Mouse (Mus musculus): ENCODE measurements around the gene Igfbpl1. TPM values are rescaled to one million over a fixed set of nuclear protein-coding genes. Genes with fewer than 3 reads are reported as not detected.

The Igfbpl1 gene
- polyA plus RNA-seq (2015; fragmentation: Nextera tagmentation; extraction: Ambion mirVana), result 36.3 and 59.8 TPM in 2 replicates

DNA sequence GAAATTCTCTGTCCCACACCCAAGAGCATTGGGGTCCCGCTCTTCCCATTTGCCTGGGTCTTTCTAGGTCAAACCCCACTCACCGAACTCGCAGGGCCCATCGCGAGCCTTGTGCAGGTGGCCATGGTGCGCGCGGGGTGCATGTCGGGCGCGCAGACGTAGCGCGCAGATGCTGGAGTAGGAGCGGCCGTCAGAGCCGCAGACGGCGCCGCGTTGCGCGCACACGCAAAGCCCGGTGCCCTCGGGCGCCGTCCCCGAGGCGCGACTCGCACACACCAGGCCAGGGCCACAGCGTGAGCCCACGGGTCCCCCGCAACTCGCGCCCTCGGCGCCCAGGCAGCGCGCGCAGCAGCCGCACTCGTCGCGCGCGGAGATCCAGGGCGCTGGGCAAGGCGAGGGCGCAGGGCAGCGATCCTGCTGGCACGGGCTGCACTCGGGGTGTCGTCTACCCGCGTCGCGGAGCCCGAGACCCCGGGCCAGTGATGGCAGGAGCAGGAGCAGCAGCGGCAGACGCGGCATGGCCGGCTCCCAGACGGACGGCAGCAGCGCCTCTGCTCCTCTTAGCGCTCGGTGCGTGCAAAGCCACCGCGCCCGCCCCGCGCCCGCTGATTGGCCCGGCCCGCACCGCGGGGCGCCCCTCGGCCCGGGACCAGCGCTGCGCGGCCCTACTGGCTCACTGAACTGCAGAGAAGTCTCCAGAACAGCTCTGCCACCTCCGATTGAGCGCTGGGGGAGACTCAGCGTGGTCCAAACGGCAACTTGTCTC is at the start of gene Igfbpl1:
Gene Igfbpl1, minus strand, starts transcription at position 649 of the 766 bp plus-strand sequence.
- no peaks in the 10 kb centered on the region for H3K36me3 ChIP-seq
- H3K4me2 ChIP-seq, result peak within 1 kb of the TSS; percentile 69
- peak within 1 kb of the TSS; percentile 56 for H3K4me3 ChIP-seq
- H3K27ac ChIP-seq (replicated peaks), result peak within 1 kb of the TSS; percentile 86
- peak within 1 kb of the TSS; percentile 66 for H3K9ac ChIP-seq
- H3K4me1 ChIP-seq (replicated peaks), result peaks cover 55% of the 10 kb centered on the region
- WGBS, result under 1% methylated on average over 80 of the region's 91 CpGs
- no peaks in the 10 kb centered on the region for H3K9me3 ChIP-seq
- peak; percentile 32; the same call in 1 of the 2 replicates for ATAC-seq (ENCODE audit: low FRiP score, low read depth)
- peaks cover 11% of the 10 kb centered on the region; the same call in 1 of the 2 replicates for H3K27me3 ChIP-seq

DNA sequence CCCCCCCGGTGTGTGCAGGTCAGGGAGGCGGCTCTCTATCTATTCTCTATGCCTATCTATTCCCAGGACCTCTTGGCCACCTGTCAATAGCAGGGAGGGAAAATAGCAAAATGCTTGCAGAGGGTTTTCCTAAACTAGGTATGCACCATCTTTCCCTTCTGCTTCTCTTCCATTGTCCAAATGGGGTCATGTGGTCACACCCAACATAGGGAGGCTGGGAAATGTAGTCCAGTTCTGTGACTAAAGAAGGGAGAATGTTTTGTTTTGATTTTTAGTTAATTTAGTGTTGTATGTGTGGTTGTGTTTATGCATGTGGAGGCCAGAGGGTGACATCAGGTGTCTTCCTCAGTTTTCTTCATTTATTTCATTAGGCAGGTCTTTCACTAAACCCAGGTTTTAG is 45.4 kb upstream of the Igfbpl1 start:
- Histone ChIP-seq H3K4me2 (no peak overlapping the region), H3K9me3 (no peaks in the 10 kb centered on the region), H3K4me1 (replicated peaks) (no peaks in the 10 kb centered on the region), H3K36me3 (no peaks in the 10 kb centered on the region), H3K9ac (no peak overlapping the region), H3K27ac (replicated peaks) (no peak overlapping the region), H3K4me3 (no peak overlapping the region), H3K27me3 (0 out of 2 replicates have a peak, but pooled peaks cover 3% of the 10 kb centered on the region)
- 0 out of 2 replicates have a peak, but pooled peaks have one; percentile 27 for ATAC-seq (ENCODE audit: low FRiP score, low read depth)
- WGBS, result 96% methylated on average over 2 of the region's 2 CpGs

DNA sequence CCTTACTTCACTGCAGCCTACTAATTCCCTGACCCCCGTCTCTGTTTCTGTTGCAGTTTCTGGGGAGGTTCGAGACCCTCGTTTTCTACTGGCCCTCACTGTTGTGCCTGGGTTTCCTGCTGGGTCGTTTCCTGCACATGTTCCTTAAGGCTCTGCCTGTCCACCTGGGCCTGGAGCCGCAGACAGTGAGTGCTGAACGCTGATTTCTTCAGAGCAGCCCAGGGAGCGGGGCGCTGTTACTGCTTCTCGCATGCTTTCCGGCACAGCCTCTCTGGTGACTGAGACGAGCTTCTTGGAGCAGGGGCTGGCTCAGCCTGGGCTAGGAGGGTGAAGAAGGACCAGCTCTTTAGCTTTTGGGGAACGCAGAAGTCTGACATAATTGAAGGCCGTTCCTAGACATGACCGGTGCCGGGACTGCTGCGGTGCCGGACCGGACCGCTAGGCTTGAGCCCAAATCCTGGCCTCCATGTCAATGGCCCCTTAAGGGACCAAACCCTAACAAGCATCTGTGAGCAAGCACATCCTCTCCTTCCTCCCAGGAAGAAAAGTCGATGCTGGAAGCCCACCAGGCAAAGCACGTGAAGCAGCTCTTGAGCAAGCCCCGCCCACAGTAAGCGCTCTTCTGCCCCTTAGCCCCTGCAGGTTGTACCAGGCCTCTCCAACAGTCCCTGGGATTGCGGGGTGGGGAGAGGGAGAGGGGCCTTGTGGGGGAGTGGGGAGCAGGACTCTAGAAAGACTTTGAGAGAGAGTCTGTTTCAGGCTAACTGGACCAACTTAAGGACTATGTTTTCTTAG is 42.5 kb upstream of the Igfbpl1 start:
- H3K9ac ChIP-seq, result no peak overlapping the region
- WGBS, result 31% methylated on average over 24 of the region's 24 CpGs

DNA sequence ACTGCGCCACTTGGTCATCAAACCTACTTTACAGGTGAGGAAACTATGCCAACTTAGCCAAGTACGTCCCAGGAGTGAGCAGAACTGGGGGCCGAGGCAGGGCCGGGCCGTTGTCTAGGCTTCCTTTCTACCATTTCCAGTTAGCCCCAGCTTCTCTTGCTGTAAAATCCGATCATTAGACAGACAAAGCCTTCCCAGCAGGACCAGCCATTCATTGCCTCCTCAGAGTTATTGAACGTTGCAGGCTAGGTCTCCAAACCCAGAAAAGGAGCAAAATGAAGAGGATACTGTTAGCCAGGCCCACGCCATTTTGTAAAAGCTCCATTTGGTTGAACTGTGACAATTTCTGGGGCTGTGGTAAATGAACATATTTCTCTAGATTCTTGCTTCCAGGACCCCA is 40.7 kb upstream of the Igfbpl1 start:
- 0 out of 2 replicates have a peak, but pooled peaks cover 3% of the 10 kb centered on the region for H3K27me3 ChIP-seq
- no peaks in the 10 kb centered on the region for H3K9me3 ChIP-seq
- no peak overlapping the region for H3K9ac ChIP-seq
- no peak overlapping the region for H3K27ac ChIP-seq (replicated peaks)
- ATAC-seq (ENCODE audit: low FRiP score, low read depth), result no peak
- no peak overlapping the region for H3K4me2 ChIP-seq
- H3K4me3 ChIP-seq, result no peak overlapping the region
- no peaks in the 10 kb centered on the region for H3K4me1 ChIP-seq (replicated peaks)
- H3K36me3 ChIP-seq, result no peaks in the 10 kb centered on the region
- 49% methylated on average over 8 of the region's 8 CpGs for WGBS

More for the DNA sequence above, 42.5 kb upstream of the Igfbpl1 start:
- no peak for ATAC-seq (ENCODE audit: low FRiP score, low read depth)
- Histone ChIP-seq H3K4me1 (replicated peaks) (no peaks in the 10 kb centered on the region), H3K27me3 (0 out of 2 replicates have a peak, but pooled peaks cover 3% of the 10 kb centered on the region), H3K4me3 (no peak overlapping the region), H3K9me3 (no peaks in the 10 kb centered on the region), H3K27ac (replicated peaks) (no peak overlapping the region), H3K36me3 (no peaks in the 10 kb centered on the region), H3K4me2 (peak overlapping the region; percentile 26)

DNA sequence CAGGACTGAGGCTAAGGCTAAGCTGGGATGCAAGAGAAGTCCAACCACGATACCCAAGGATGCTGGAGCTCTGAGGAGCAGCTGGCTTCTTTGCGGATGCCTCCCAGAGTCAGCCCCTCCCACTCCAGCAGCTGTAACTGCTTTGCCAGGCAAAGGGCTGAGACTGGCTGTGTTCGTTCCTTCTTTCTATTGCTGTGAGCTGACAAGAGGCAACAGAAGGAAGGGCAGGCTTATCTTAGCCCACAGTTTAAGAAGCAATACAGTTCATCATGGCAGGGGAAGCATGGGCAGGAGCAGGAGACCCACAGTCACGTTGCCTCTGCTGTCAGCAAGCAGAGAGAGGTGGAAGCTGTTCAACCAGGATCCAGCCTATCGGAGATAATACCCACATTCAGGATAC is 34.4 kb upstream of the Igfbpl1 start:
- H3K4me3 ChIP-seq, result no peak overlapping the region
- no peaks in the 10 kb centered on the region for H3K9me3 ChIP-seq
- no peak overlapping the region for H3K27ac ChIP-seq (replicated peaks)
- no peak for ATAC-seq (ENCODE audit: low FRiP score, low read depth)
- peaks cover 2% of the 10 kb centered on the region; the same call in 1 of the 2 replicates for H3K27me3 ChIP-seq
- H3K4me1 ChIP-seq (replicated peaks), result no peaks in the 10 kb centered on the region
- H3K9ac ChIP-seq, result no peak overlapping the region
- H3K4me2 ChIP-seq, result no peak overlapping the region
- no peaks in the 10 kb centered on the region for H3K36me3 ChIP-seq
- 57% methylated on average over 5 of the region's 5 CpGs for WGBS

DNA sequence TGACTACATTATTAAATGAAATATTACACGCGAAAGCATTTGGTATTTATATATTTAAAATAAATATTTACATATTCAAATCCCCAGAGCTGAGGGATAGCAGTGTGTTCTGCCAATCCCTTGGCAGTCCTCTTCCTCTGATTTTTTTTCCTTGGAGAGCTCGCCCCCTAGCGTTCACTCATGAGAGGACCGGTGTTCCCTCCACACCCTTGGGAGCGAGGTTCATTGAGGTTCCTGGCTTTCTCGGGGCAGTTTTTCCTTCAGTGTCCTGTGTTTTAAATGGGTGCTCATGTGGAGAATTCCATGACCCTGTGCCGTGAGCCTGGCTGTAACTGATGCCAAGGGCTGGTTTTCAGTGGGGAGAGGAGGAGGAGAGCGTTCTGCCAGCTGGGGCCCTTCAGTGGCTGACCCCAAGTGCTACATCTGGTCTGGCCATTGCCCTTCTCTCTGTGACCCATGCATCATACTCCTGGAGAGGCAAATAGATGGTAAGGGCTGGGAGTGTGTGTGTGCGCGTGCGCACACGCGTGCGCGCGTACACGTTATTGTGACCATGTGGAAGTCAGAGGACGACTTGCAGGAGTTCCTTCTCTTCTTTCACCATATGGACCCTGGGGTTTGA is 29.2 kb upstream of the Igfbpl1 start:
- no peak overlapping the region for H3K4me3 ChIP-seq
- no peaks in the 10 kb centered on the region for H3K9me3 ChIP-seq
- no peak overlapping the region for H3K9ac ChIP-seq
- H3K4me2 ChIP-seq, result no peak overlapping the region
- 48% methylated on average over 19 of the region's 19 CpGs for WGBS
- ATAC-seq (ENCODE audit: low FRiP score, low read depth), result peak; percentile 71; the same call in 1 of the 2 replicates
- H3K36me3 ChIP-seq, result no peaks in the 10 kb centered on the region
- peaks cover 9% of the 10 kb centered on the region; the same call in 1 of the 2 replicates for H3K27me3 ChIP-seq
- no peak overlapping the region for H3K27ac ChIP-seq (replicated peaks)
- H3K4me1 ChIP-seq (replicated peaks), result no peaks in the 10 kb centered on the region

DNA sequence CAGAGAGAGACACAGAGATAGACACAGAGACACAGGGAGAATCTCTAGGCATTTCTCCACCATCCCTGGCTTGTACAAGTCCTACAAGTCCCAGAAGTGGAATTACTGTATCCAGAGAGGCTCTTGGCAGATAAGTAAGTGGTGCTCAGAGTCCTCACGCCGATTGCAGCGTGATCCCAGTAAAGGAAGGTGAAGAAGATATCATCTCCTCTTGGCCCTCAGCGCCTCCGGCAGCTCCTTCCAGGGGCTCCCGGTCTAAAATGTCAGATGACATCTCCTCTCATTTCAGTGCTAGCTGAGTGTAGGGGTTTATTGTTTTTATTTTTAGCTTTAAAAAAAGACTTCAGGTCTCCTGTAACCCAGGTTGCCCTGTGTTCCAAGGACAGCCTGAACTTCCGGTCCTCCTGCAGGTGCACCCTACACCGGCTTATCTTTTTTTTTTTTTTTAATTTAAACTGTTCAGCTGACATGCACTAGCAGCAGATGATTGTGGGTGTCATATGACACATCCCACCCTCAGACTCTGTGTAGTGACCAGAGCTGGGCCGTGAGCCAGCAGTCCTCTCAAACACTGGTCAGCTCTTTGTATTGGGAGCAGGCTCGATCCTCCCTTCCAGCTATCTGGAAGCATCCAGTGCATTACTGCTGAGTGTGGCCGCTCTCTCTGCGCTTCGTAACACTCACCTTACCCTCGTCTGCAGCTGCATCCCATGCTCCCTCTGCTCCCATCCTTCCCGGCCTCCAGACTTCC is 26.9 kb upstream of the Igfbpl1 start:
- no peak for ATAC-seq (ENCODE audit: low FRiP score, low read depth)
- Histone ChIP-seq H3K4me2 (no peak overlapping the region), H3K9ac (no peak overlapping the region), H3K4me3 (no peak overlapping the region), H3K36me3 (no peaks in the 10 kb centered on the region), H3K27me3 (peaks cover 9% of the 10 kb centered on the region; the same call in 1 of the 2 replicates), H3K27ac (replicated peaks) (no peak overlapping the region), H3K4me1 (replicated peaks) (no peaks in the 10 kb centered on the region), H3K9me3 (no peaks in the 10 kb centered on the region)
- 81% methylated on average over 15 of the region's 15 CpGs for WGBS

DNA sequence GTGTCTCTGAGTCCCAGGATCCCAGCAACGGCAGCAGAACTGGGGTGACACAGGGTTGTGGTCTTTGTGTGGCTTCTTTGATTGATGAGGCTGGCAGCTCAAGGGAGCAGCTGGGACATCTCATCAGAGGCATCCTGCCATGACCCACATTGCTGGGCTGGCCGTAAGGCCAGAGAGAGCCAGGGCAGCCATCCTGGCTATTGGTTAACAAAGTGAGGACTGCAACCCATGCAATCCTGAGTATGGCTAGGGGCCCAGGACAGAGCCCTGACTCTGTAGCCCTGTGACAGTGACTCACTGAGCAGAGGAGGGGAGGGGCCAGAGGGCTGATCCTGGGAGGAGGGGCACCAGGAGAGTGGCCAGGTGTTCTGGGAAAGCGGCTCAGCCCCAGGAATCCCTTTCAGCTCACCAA is 24.9 kb upstream of the Igfbpl1 start:
- 16% methylated on average over 3 of the region's 3 CpGs for WGBS
- Histone ChIP-seq H3K36me3 (no peaks in the 10 kb centered on the region), H3K27ac (replicated peaks) (no peak overlapping the region), H3K4me3 (no peak overlapping the region), H3K4me2 (no peak overlapping the region), H3K4me1 (replicated peaks) (no peaks in the 10 kb centered on the region), H3K9me3 (no peaks in the 10 kb centered on the region), H3K9ac (no peak overlapping the region), H3K27me3 (peaks cover 9% of the 10 kb centered on the region; the same call in 1 of the 2 replicates)
- peak; percentile 80 for ATAC-seq (ENCODE audit: low FRiP score, low read depth)

DNA sequence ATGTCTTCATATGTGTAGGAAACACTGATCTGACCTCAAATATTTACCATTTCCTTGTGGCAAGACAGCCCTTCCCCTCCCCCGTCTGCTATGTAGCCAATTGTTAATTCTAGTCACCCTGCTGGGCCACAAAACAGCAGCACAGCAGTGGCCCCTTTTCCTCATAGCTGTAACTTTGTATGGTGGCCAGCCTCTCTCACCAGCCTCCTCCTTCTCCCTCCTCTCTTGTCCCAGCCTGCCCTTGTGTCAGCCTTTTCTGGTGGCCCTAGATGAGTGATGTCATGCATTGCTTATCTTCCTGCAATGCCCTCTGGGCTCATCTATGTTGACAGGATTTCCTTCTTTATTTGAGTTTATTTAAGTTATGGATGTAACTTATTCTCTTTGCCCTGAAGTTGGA is 22.7 kb upstream of the Igfbpl1 start:
- H3K4me3 ChIP-seq, result no peak overlapping the region

DNA sequence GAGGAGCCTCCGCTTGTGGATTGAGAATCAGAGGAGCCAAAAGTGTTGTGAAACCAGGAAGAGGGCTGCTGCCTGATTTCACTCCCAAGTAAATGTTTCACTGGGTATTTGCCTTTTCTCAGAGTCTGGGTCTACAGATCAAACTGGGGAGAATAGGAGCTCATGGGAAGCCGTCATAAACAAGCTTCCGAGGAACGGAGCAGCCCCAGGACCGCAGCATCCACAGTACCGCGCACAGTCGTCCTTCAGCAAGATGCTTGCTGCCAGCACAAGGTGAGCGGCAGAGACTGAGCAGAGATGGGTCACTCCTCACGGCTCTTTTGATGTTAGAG is 22.1 kb upstream of the Igfbpl1 start:
- 30% methylated on average over 10 of the region's 10 CpGs for WGBS
- Histone ChIP-seq H3K27me3 (0 out of 2 replicates have a peak, but pooled peaks cover 5% of the 10 kb centered on the region), H3K4me2 (no peak overlapping the region), H3K9ac (no peak overlapping the region), H3K4me3 (no peak overlapping the region), H3K27ac (replicated peaks) (no peak overlapping the region), H3K36me3 (no peaks in the 10 kb centered on the region), H3K4me1 (replicated peaks) (no peaks in the 10 kb centered on the region), H3K9me3 (no peaks in the 10 kb centered on the region)
- ATAC-seq (ENCODE audit: low FRiP score, low read depth), result no peak

More for the DNA sequence above, 22.7 kb upstream of the Igfbpl1 start:
- H3K9ac ChIP-seq, result no peak overlapping the region
- no peaks in the 10 kb centered on the region for H3K36me3 ChIP-seq
- H3K27ac ChIP-seq (replicated peaks), result no peak overlapping the region
- H3K4me1 ChIP-seq (replicated peaks), result no peaks in the 10 kb centered on the region
- H3K9me3 ChIP-seq, result no peaks in the 10 kb centered on the region
- ATAC-seq (ENCODE audit: low FRiP score, low read depth), result no peak
- H3K4me2 ChIP-seq, result no peak overlapping the region
- 35% methylated on average over 1 of the region's 1 CpGs for WGBS
- H3K27me3 ChIP-seq, result 0 out of 2 replicates have a peak, but pooled peaks cover 5% of the 10 kb centered on the region

DNA sequence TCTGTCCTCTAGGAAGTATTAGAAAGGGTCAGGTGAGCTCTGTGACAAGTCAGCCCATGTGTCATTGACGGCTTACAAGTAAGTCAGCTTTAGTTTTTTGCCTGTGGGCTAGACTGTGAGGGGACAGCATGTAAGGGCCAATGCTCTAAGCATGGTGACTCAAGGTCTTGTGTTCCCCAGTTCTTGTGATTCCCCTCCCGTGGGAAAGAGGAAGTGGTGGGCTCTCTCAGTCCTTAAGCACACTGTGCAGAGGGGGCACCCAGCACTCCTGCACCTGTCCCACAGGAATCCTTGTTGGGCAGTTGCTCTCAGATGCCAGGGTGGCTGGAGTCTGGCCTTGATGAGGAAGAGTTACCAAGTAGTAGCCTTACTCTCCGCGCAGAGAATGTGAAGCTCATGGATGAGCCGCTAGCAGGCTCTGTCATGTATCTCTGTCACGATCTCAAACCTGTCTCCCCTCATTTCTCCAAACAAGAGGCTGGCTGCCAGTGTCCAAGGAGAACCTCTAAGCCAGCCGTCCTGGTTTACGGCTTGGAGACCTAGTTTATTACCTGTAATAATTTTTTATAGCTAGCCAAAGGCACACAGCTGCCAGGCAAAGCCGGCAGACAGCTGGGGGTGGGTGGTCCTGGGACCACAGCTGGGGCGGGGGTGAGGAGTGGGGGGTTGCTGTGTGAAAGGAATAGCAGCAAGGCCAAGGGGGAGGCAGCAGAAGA is 21.5 kb upstream of the Igfbpl1 start, which contains the start of gene Stra6l:
Gene Stra6l, plus strand, starts transcription at position 556 of the 716 bp plus-strand sequence.
- Histone ChIP-seq H3K36me3 (no peaks in the 10 kb centered on the region), H3K27me3 (0 out of 2 replicates have a peak, but pooled peaks cover 5% of the 10 kb centered on the region), H3K9me3 (no peaks in the 10 kb centered on the region), H3K4me1 (replicated peaks) (no peaks in the 10 kb centered on the region), H3K4me2 (no peak within 1 kb of the TSS), H3K27ac (replicated peaks) (no peak within 1 kb of the TSS), H3K4me3 (no peak within 1 kb of the TSS), H3K9ac (no peak within 1 kb of the TSS)
- 59% methylated on average over 10 of the region's 10 CpGs for whole genome bisulfite sequencing
- no peak for ATAC-seq (ENCODE audit: low FRiP score, low read depth)
